Mouse (Mus musculus) spleen, adult 2 months (tissue): ENCODE data around the gene Klk14. TPM values are rescaled to one million over a fixed set of nuclear protein-coding genes. Genes with fewer than 3 reads are reported as not detected.

Experiments
- DNase-seq, 2 experiments: peaks; one replicate each; pipeline versions ENCODE4 v3.0.0 to v3.0.0-alpha.2; 2012 to 2021; ENCODE audit warnings: low spot score in 2 of 2, low read depth in 1 of 2
- H3K27ac ChIP-seq: fragments of 200-500 bp; 2 replicates; pipeline ENCODE4 v1.5.1; 2012; ENCODE audit warnings: low read length, inconsistent platforms; ENCODE audit not compliant: insufficient read depth
- H3K27me3 ChIP-seq: fragments of 200-500 bp; 2 replicates; pipeline ENCODE4 v1.6.1; 2012; ENCODE audit warnings: mild to moderate bottlenecking, moderate library complexity, low read length, inconsistent platforms; ENCODE audit not compliant: control insufficient read depth, insufficient read depth
- H3K36me3 ChIP-seq: fragments of 200-500 bp; 2 replicates; pipeline ENCODE4 v1.6.1; 2012; ENCODE audit warnings: mild to moderate bottlenecking, low read length, inconsistent platforms; ENCODE audit not compliant: control insufficient read depth, insufficient read depth
- H3K4me1 ChIP-seq: fragments of 200-500 bp; 2 replicates; pipeline ENCODE4 v1.6.1; 2011; ENCODE audit warnings: inconsistent platforms; ENCODE audit not compliant: control insufficient read depth, insufficient read depth, insufficient read length
- H3K4me3 ChIP-seq: fragments of 200-500 bp; 2 replicates; pipeline ENCODE4 v1.5.1; 2011; ENCODE audit warnings: mild to moderate bottlenecking, inconsistent platforms; ENCODE audit not compliant: insufficient read depth, insufficient read length; ENCODE audit errors: extremely low read depth
- CTCF ChIP-seq: fragments of 200-500 bp; IDR thresholded peaks from 2 replicates; pipeline ENCODE4 v1.5.1; 2011; ENCODE audit warnings: mild to moderate bottlenecking, inconsistent platforms; ENCODE audit not compliant: insufficient read depth, insufficient read length, insufficient replicate concordance; ENCODE audit errors: extremely low read depth
- POLR2A ChIP-seq: fragments of 200-500 bp; IDR thresholded peaks from 2 replicates; pipeline ENCODE4 v1.6.1; 2011; ENCODE audit warnings: low read depth, low read length, inconsistent platforms
- WGBS: fragments of 180-500 bp; shearing (Covaris S2); methylation state at CpG from one replicate; pipeline ENCODE4 v1.1.7; 2018; 5-methylcytosine and 5-hydroxymethylcytosine counted together
- polyA plus RNA-seq: library from polyadenylated mRNA; depleted of rRNA; stranded (reverse); fragments of >200 nt; gene quantifications from 2 replicates; pipeline ENCODE4 v1.2.3, GENCODE M21; 2012; rRNA removed

Klk14 gene
- polyA plus RNA-seq, 1 experiment: not detected

DNA sequence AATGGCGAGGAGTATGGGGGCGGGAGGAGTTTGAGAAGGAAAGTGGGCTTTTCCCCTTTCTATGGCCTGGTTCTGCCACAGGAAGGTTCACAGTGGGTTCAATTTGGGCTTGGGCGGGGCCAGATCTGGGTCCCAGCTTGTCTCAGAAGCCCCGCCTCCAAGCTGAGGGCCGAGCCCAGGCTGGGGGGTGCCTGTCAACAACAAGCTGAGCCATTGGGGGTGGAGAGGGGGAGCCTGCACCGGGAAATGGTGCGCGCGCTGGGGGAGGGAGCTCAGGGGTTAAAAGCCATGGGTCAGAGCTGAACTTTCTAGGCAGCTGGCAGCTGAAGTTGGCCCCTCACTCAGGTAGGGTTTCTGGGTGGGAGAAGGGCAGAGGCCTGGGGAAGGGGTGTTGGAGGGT is 22.7 kb downstream of the Klk14 start:
- TF ChIP-seq CTCF (no peak), POLR2A (no peak)
- no peak for DNase-seq
- 14% methylated on average over 9 of the region's 9 CpGs for WGBS

DNA sequence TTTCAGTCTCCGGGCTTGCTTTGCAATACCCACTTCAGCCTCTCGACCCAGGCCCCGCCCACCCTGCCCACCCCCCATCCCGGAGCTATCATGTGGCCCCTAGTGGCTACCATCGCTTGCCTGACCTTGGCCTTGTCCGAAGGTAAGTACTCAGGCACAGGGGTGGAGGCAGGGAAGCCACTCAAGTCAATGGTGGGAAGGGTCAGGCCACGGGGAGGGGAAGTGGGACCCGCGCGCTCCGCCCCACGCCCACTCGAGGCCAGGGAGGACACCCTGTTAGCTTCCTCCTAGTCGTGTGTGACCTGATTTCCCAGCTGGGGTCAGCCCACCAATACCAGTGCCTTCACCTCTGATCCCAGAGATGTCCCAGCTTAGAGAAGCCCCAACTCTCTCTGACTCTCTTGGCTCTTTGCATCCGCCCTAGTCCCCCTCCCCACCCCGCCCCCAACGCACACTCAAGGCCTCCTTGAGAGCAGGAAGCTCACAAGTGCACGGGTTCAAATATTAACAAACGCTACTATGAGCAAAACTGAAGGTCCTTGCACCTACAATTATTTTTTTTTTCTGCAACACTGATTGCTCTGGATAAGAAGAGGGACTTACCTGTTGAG is 23.6 kb downstream of the Klk14 start:
- 18% methylated on average over 19 of the region's 19 CpGs for WGBS
- no peak for DNase-seq

More for the DNA sequence above, 22.7 kb downstream of the Klk14 start:
- no peaks in the 10 kb centered on the region for H3K27me3 ChIP-seq
- H3K4me1 ChIP-seq: no peaks in the 10 kb centered on the region
- H3K36me3 ChIP-seq: no peaks in the 10 kb centered on the region
- H3K27ac ChIP-seq: no peak overlapping the region
- H3K4me3 ChIP-seq: no peak overlapping the region

More for the DNA sequence above, 23.6 kb downstream of the Klk14 start:
- Histone ChIP-seq H3K36me3 (no peaks in the 10 kb centered on the region), H3K27ac (no peak overlapping the region), H3K27me3 (no peaks in the 10 kb centered on the region), H3K4me1 (no peaks in the 10 kb centered on the region), H3K4me3 (no peak overlapping the region)
- no peak for TF ChIP-seq CTCF
- no peak for TF ChIP-seq POLR2A

Other genes starting within 250 kb of the Klk14 start
- 0.26 TPM in 1 of 2 replicates, not detected in the other for gene Cldnd2, start 249.6 kb upstream of the Klk14 start, polyA plus RNA-seq
- gene Etfb, start 246.3 kb upstream of the Klk14 start, polyA plus RNA-seq: 37.8 and 39.1 TPM in 2 replicates
- gene Gm45233, start 246.3 kb upstream of the Klk14 start, polyA plus RNA-seq: not detected in 2 replicates
- gene Vsig10l, start 227.3 kb upstream of the Klk14 start, polyA plus RNA-seq: 3.8 and 4.8 TPM in 2 replicates
- 0.23 and 0.25 TPM in 2 replicates for gene Iglon5, start 200.3 kb upstream of the Klk14 start, polyA plus RNA-seq
- gene 4931406B18Rik, start 184.5 kb upstream of the Klk14 start, polyA plus RNA-seq: not detected in 2 replicates
- gene Cd33, start 146.0 kb upstream of the Klk14 start, polyA plus RNA-seq: 16.0 and 19.2 TPM in 2 replicates
- 1.4 and 1.6 TPM in 2 replicates for gene Zfp658, start 128.2 kb upstream of the Klk14 start, polyA plus RNA-seq
- 0.78 and 1.5 TPM in 2 replicates for gene Zfp719, start 110.8 kb upstream of the Klk14 start, polyA plus RNA-seq
- gene Zfp819, start 83.2 kb upstream of the Klk14 start, polyA plus RNA-seq: 0.06 TPM in 1 of 2 replicates, not detected in the other
- gene Ceacam18, start 55.7 kb upstream of the Klk14 start, polyA plus RNA-seq: not detected in 2 replicates
- gene Siglece, start 30.3 kb upstream of the Klk14 start, polyA plus RNA-seq: 23.3 and 25.6 TPM in 2 replicates
- 8.9 and 11.4 TPM in 2 replicates for gene Ctu1, start 18.4 kb upstream of the Klk14 start, polyA plus RNA-seq
- 0.04 TPM in 1 of 2 replicates, not detected in the other for gene Klk13, start 22.1 kb downstream of the Klk14 start, polyA plus RNA-seq
- gene Klk12, start 78.5 kb downstream of the Klk14 start, polyA plus RNA-seq: not detected in 2 replicates
- not detected in 2 replicates for gene Klk11, start 84.2 kb downstream of the Klk14 start, polyA plus RNA-seq
- gene Klk10, start 90.6 kb downstream of the Klk14 start, polyA plus RNA-seq: 0.16 TPM in 1 of 2 replicates, not detected in the other
- not detected in 2 replicates for gene Klk9, start 101.5 kb downstream of the Klk14 start, polyA plus RNA-seq
- gene Klk8, start 107.2 kb downstream of the Klk14 start, polyA plus RNA-seq: 12.3 and 13.5 TPM in 2 replicates
- not detected in 2 replicates for gene Klk7, start 120.9 kb downstream of the Klk14 start, polyA plus RNA-seq
- not detected in 2 replicates for gene Klk6, start 134.1 kb downstream of the Klk14 start, polyA plus RNA-seq
- gene Klk5, start 151.6 kb downstream of the Klk14 start, polyA plus RNA-seq: not detected in 2 replicates
- gene Klk4, start 190.7 kb downstream of the Klk14 start, polyA plus RNA-seq: not detected in 2 replicates
- gene Klk15, start 243.3 kb downstream of the Klk14 start, polyA plus RNA-seq: not detected in 2 replicates